Mouse (Mus musculus): ENCODE results near the gene Ahr. TPM values are rescaled to one million over a fixed set of nuclear protein-coding genes. Genes with fewer than 3 reads are reported as not detected.

The Ahr gene
- total and polyA plus RNA-seq, 3 experiments: 2.6 to 5.6 (median 2.8) TPM

DNA sequence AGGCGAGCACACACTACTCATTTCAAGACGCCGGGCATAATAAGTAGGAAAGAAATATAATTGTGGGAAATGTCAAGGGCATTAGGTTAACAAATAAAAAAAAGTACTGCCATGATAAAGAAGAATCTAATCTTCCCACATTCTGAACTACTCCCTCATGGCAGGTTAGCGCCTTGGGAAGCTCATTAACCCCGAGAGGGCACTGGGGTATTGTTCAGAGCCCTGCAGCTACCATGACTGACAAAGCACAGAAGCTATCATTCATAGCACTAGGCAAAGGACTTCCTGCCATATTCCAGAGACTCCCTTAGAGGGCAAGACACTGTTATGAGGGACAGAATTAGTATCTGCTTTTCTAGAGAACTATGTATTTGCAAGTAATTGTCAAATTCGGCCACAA, 21.1 kb upstream of the Ahr start:
- no peaks in the 10 kb centered on the region for H3K27me3 ChIP-seq (ENCODE audit: control insufficient read depth, insufficient read depth, low read length)
- DNase-seq: no peak
- H3K36me3 ChIP-seq (ENCODE audit: control insufficient read depth, insufficient read depth, low read length): no peaks in the 10 kb centered on the region
- H3K79me2 ChIP-seq (replicated peaks; ENCODE audit: control insufficient read depth, insufficient read depth, low read length): no peaks in the 10 kb centered on the region
- TF ChIP-seq POLR2A (IDR thresholded peaks at IDR 0.05; ENCODE audit: insufficient read depth, low read depth, low read length) (no peak), CTCF (IDR thresholded peaks at IDR 0.05) (no peak), EP300 (IDR thresholded peaks at IDR 0.05; ENCODE audit: insufficient read depth, low read depth, low read length) (no peak)
- H3K4me3 ChIP-seq: no peak overlapping the region
- H3K27ac ChIP-seq: no peak overlapping the region
- intact Hi-C loops (cut with DNase I): no loop called here
- H3K9ac ChIP-seq (ENCODE audit: low read depth, low read length): no peak overlapping the region
- 55% methylated on average over 6 of the region's 6 CpGs for WGBS
- H3K4me1 ChIP-seq (ENCODE audit: control insufficient read depth, insufficient read depth, low read length): no peaks in the 10 kb centered on the region

DNA sequence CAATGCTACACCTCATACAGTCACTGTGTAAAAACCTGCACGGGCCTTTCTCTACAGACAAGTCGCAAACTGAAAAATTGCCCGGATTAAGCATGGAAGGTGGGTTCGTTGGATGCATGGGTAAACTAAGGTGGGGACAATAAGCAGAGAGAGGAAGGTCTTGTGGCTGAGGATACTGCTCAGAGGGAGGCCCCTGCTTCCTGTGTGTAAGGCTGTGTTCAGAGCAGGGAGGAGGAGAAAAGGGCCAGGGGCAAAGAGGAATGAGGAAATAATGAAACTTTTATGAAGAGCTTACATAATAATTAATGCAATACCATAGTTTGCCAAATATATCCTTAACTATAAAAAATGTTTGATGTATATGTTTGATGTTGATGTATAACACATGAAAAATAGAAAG, 19.5 kb upstream of the Ahr start:
- 85% methylated on average over 4 of the region's 4 CpGs for WGBS
- Histone ChIP-seq H3K9ac (ENCODE audit: low read depth, low read length) (no peak overlapping the region), H3K36me3 (ENCODE audit: control insufficient read depth, insufficient read depth, low read length) (no peaks in the 10 kb centered on the region), H3K27me3 (ENCODE audit: control insufficient read depth, insufficient read depth, low read length) (no peaks in the 10 kb centered on the region), H3K79me2 (replicated peaks; ENCODE audit: control insufficient read depth, insufficient read depth, low read length) (no peaks in the 10 kb centered on the region), H3K27ac (no peak overlapping the region), H3K4me1 (ENCODE audit: control insufficient read depth, insufficient read depth, low read length) (no peaks in the 10 kb centered on the region), H3K4me3 (no peak overlapping the region)
- intact Hi-C loops (cut with DNase I): no loop called here
- TF ChIP-seq EP300 (IDR thresholded peaks at IDR 0.05; ENCODE audit: insufficient read depth, low read depth, low read length): no peak
- no peak for TF ChIP-seq POLR2A (IDR thresholded peaks at IDR 0.05; ENCODE audit: insufficient read depth, low read depth, low read length)
- TF ChIP-seq CTCF (IDR thresholded peaks at IDR 0.05): no peak
- DNase-seq: no peak

DNA sequence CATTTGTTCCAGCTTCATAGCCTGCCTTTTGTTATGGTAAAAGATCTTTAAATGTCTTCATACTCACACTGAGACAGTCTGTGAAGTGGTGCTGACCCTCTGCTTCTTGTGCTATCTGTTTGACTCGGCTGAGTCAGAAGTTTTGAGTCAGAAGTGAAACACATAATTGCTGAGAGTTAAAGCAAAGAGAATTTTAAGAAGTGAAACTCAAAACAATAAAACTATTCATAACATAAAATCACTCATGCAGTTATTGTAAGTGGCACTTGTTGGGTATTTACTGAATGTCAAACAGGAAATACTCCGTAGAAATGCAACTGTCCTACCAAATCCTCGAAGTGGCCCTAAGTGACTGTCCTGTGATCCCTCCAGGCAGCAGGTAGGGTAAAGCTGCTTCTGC, 18.3 kb upstream of the Ahr start:
- Histone ChIP-seq H3K4me3 (no peak overlapping the region), H3K79me2 (replicated peaks; ENCODE audit: control insufficient read depth, insufficient read depth, low read length) (no peaks in the 10 kb centered on the region), H3K27ac (no peak overlapping the region), H3K4me1 (ENCODE audit: control insufficient read depth, insufficient read depth, low read length) (no peaks in the 10 kb centered on the region), H3K9ac (ENCODE audit: low read depth, low read length) (no peak overlapping the region), H3K27me3 (ENCODE audit: control insufficient read depth, insufficient read depth, low read length) (no peaks in the 10 kb centered on the region), H3K36me3 (ENCODE audit: control insufficient read depth, insufficient read depth, low read length) (no peaks in the 10 kb centered on the region)
- no peak for DNase-seq
- WGBS: 65% methylated on average over 3 of the region's 3 CpGs
- intact Hi-C loops (cut with DNase I): no loop called here
- TF ChIP-seq POLR2A (IDR thresholded peaks at IDR 0.05; ENCODE audit: insufficient read depth, low read depth, low read length) (no peak), EP300 (IDR thresholded peaks at IDR 0.05; ENCODE audit: insufficient read depth, low read depth, low read length) (no peak), CTCF (IDR thresholded peaks at IDR 0.05) (no peak)

DNA sequence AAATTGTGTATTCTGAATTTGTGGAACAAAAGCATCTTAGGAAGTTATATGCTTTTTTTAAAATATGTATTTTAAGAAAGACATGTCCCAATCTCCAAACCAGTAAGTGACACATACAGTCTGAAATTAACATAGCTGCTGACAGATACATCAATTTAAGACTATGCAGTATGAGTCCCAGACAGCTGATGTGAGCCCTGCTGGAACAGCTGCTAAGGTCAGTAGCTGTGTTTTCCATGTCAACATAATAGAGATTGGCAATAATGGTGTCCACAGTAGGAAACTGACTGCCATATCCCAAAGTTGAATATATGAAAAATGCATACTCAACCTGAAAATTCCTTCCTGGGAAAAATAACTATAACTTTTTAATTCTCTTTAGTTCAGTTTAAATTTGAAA, 15.5 kb upstream of the Ahr start:
- Histone ChIP-seq H3K27ac (no peak overlapping the region), H3K27me3 (ENCODE audit: control insufficient read depth, insufficient read depth, low read length) (no peaks in the 10 kb centered on the region), H3K79me2 (replicated peaks; ENCODE audit: control insufficient read depth, insufficient read depth, low read length) (no peaks in the 10 kb centered on the region), H3K4me3 (no peak overlapping the region), H3K36me3 (ENCODE audit: control insufficient read depth, insufficient read depth, low read length) (no peaks in the 10 kb centered on the region), H3K4me1 (ENCODE audit: control insufficient read depth, insufficient read depth, low read length) (no peaks in the 10 kb centered on the region), H3K9ac (ENCODE audit: low read depth, low read length) (no peak overlapping the region)
- TF ChIP-seq POLR2A (IDR thresholded peaks at IDR 0.05; ENCODE audit: insufficient read depth, low read depth, low read length) (no peak), EP300 (IDR thresholded peaks at IDR 0.05; ENCODE audit: insufficient read depth, low read depth, low read length) (no peak), CTCF (IDR thresholded peaks at IDR 0.05) (no peak)
- intact Hi-C loops (cut with DNase I): no loop called here
- no peak for DNase-seq

DNA sequence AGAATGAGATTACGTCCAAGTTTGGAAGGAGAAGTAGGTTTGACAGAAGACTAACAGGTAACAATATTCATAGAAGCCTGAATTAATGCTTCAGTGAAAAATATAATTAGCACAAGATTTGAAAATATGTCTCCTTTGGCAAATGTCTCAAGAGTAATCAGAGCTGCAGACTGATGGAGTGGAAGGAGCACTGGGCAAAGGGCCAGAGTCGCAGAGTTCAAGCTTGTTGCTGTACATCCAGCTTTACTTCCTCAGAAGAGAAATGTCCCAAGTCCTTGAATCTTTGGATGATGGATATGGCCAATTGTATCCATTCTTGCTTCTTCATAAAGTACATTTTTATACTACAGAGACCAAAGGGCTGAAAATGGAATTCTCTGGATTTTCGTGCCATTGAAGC, 8.0 kb upstream of the Ahr start:
- no peaks in the 10 kb centered on the region for H3K27me3 ChIP-seq (ENCODE audit: control insufficient read depth, insufficient read depth, low read length)
- H3K79me2 ChIP-seq (replicated peaks; ENCODE audit: control insufficient read depth, insufficient read depth, low read length): no peaks in the 10 kb centered on the region
- no peak overlapping the region for H3K4me3 ChIP-seq
- DNase-seq: no peak
- intact Hi-C loops (cut with DNase I): no loop called here
- H3K36me3 ChIP-seq (ENCODE audit: control insufficient read depth, insufficient read depth, low read length): no peaks in the 10 kb centered on the region
- no peak overlapping the region for H3K27ac ChIP-seq
- TF ChIP-seq CTCF (IDR thresholded peaks at IDR 0.05) (no peak), EP300 (IDR thresholded peaks at IDR 0.05; ENCODE audit: insufficient read depth, low read depth, low read length) (no peak)
- H3K4me1 ChIP-seq (ENCODE audit: control insufficient read depth, insufficient read depth, low read length): no peaks in the 10 kb centered on the region
- WGBS: 65% methylated on average over 3 of the region's 3 CpGs
- no peak overlapping the region for H3K9ac ChIP-seq (ENCODE audit: low read depth, low read length)

DNA sequence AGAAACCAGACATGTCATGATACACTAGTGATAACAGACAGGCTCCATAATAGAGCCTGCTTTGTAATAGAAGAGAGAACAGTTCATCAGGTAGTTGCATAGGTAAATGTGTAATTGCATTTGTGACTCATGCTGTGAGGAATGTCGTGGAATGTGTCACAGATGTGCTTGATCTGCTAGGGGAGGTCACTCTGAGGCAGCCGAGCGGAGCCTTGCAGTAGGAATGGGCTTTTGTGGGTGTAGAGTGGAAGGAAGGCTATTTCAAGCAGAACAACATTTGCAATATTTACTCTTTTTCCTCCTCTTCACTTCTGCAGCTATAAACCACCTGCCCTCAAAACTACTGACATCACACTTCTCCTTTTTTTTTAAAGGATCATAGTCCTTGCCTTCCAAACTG, 4.0 kb upstream of the Ahr start:
- no peaks in the 10 kb centered on the region for H3K27me3 ChIP-seq (ENCODE audit: control insufficient read depth, insufficient read depth, low read length)
- whole genome bisulfite sequencing: 59% methylated on average over 3 of the region's 3 CpGs
- TF ChIP-seq EP300 (IDR thresholded peaks at IDR 0.05; ENCODE audit: insufficient read depth, low read depth, low read length): no peak
- TF ChIP-seq CTCF (IDR thresholded peaks at IDR 0.05): no peak
- no peak for TF ChIP-seq POLR2A (IDR thresholded peaks at IDR 0.05; ENCODE audit: insufficient read depth, low read depth, low read length)
- no peak overlapping the region for H3K27ac ChIP-seq
- H3K9ac ChIP-seq (ENCODE audit: low read depth, low read length): no peak overlapping the region
- intact Hi-C loops (cut with DNase I): loop anchor here (10.0 kb wide), 1 partner anchor 506 kb away; the partner anchor contains the start of gene Tspan13
- H3K4me1 ChIP-seq (ENCODE audit: control insufficient read depth, insufficient read depth, low read length): no peaks in the 10 kb centered on the region
- H3K79me2 ChIP-seq (replicated peaks; ENCODE audit: control insufficient read depth, insufficient read depth, low read length): no peaks in the 10 kb centered on the region
- DNase-seq: no peak
- H3K36me3 ChIP-seq (ENCODE audit: control insufficient read depth, insufficient read depth, low read length): no peaks in the 10 kb centered on the region
- H3K4me3 ChIP-seq: no peak overlapping the region

Measured in heart, adult 2 months (tissue).